Mouse (Mus musculus) cerebellum, adult 2 months (tissue): ENCODE data around the gene Zfhx3. TPM values are rescaled to one million over a fixed set of nuclear protein-coding genes. Genes with fewer than 3 reads are reported as not detected.

Experiments
- DNase-seq, 2 experiments: peaks; one replicate each; pipeline ENCODE4 v3.0.0; 2021
- H3K27ac ChIP-seq: fragments of 200-500 bp; 2 replicates; pipeline ENCODE4 v1.5.1; 2012; ENCODE audit warnings: low read length, control low read depth, inconsistent platforms; ENCODE audit not compliant: insufficient read depth
- H3K27me3 ChIP-seq: fragments of 200-500 bp; 2 replicates; pipeline ENCODE4 v1.6.1; 2012; ENCODE audit warnings: inconsistent platforms, mild to moderate bottlenecking, low read length, moderate library complexity; ENCODE audit not compliant: control insufficient read depth, insufficient read depth
- H3K4me1 ChIP-seq: fragments of 200-500 bp; 2 replicates; pipeline ENCODE4 v1.6.1; 2011; ENCODE audit warnings: low read length; ENCODE audit not compliant: control insufficient read depth, insufficient read depth
- H3K4me3 ChIP-seq: fragments of 200-500 bp; replicated peaks from 2 replicates; pipeline ENCODE3; 2011; ENCODE audit warnings: mild to moderate bottlenecking, low read depth, low read length, control low read depth; ENCODE audit not compliant: insufficient read depth
- CTCF ChIP-seq: fragments of 200-500 bp; IDR thresholded peaks from 2 replicates; pipeline ENCODE4 v1.5.1; 2011; ENCODE audit warnings: low read depth, mild to moderate bottlenecking, control low read depth, low read length, moderate library complexity, borderline replicate concordance; ENCODE audit not compliant: insufficient read depth
- POLR2A ChIP-seq: fragments of 200-500 bp; IDR thresholded peaks from 2 replicates; pipeline ENCODE4 v1.6.1; 2011; ENCODE audit warnings: low read length, control low read depth, borderline replicate concordance; ENCODE audit not compliant: insufficient read depth
- WGBS: fragments of 180-500 bp; shearing (Covaris S2); methylation state at CpG from one replicate; pipeline ENCODE4 v1.1.7; 2018; 5-methylcytosine and 5-hydroxymethylcytosine counted together
- polyA plus RNA-seq: library from polyadenylated mRNA; depleted of rRNA; stranded (reverse); fragments of >200 nt; gene quantifications from 2 replicates; pipeline ENCODE4 v1.2.3, GENCODE M21; 2012

Gene Zfhx3
- polyA plus RNA-seq, 1 experiment: 3.3 TPM

GRCm38 (mm10) chr8:108419162-108419844 is 476.9 kb downstream of the Zfhx3 start:
- Histone ChIP-seq H3K27me3 (no peaks in the 10 kb centered on the region), H3K27ac (no peak overlapping the region), H3K4me1 (no peaks in the 10 kb centered on the region; the same call in 1 of the 2 replicates), H3K4me3 (no peak overlapping the region)
- no peak for DNase-seq
- WGBS: 17% methylated on average over 15 of the region's 15 CpGs
- TF ChIP-seq POLR2A: no peak
- no peak for TF ChIP-seq CTCF

GRCm38 (mm10) chr8:108422521-108422920 is 480.1 kb downstream of the Zfhx3 start:
- no peak for TF ChIP-seq CTCF
- Histone ChIP-seq H3K4me1 (no peaks in the 10 kb centered on the region; the same call in 1 of the 2 replicates), H3K27ac (no peak overlapping the region), H3K27me3 (no peaks in the 10 kb centered on the region), H3K4me3 (no peak overlapping the region)
- WGBS: 86% methylated on average over 3 of the region's 3 CpGs
- no peak for DNase-seq

- Histone ChIP-seq H3K27ac (no peak overlapping the region), H3K27me3 (no peaks in the 10 kb centered on the region), H3K4me1 (no peaks in the 10 kb centered on the region), H3K4me3 (no peak overlapping the region)
- no peak for DNase-seq
- TF ChIP-seq CTCF: no peak
- TF ChIP-seq POLR2A: no peak
- 60% methylated on average over 8 of the region's 8 CpGs for WGBS
Measured at GRCm38 (mm10) chr8:108424337-108424736, 481.9 kb downstream of the Zfhx3 start.

GRCm38 (mm10) chr8:108433321-108433720 is 490.9 kb downstream of the Zfhx3 start:
- no peaks in the 10 kb centered on the region for H3K27me3 ChIP-seq
- no peak for TF ChIP-seq POLR2A
- no peak for TF ChIP-seq CTCF

GRCm38 (mm10) chr8:108434510-108434909 is 492.1 kb downstream of the Zfhx3 start:
- no peak overlapping the region for H3K27ac ChIP-seq
- 83% methylated on average over 4 of the region's 4 CpGs for WGBS
- no peak for TF ChIP-seq POLR2A
- TF ChIP-seq CTCF: no peak
- no peaks in the 10 kb centered on the region for H3K4me1 ChIP-seq
- no peak overlapping the region for H3K4me3 ChIP-seq
- H3K27me3 ChIP-seq: no peaks in the 10 kb centered on the region
- DNase-seq: no peak

More at GRCm38 (mm10) chr8:108433321-108433720, 490.9 kb downstream of the Zfhx3 start:
- no peak for DNase-seq
- 28% methylated on average over 5 of the region's 5 CpGs for WGBS
- no peak overlapping the region for H3K27ac ChIP-seq
- no peaks in the 10 kb centered on the region for H3K4me1 ChIP-seq
- no peak overlapping the region for H3K4me3 ChIP-seq

GRCm38 (mm10) chr8:108436336-108436735 is 493.9 kb downstream of the Zfhx3 start:
- WGBS: 67% methylated on average over 12 of the region's 12 CpGs
- DNase-seq: no peak
- TF ChIP-seq POLR2A: no peak
- TF ChIP-seq CTCF: no peak
- no peaks in the 10 kb centered on the region for H3K27me3 ChIP-seq
- no peak overlapping the region for H3K4me3 ChIP-seq
- no peak overlapping the region for H3K27ac ChIP-seq
- H3K4me1 ChIP-seq: no peaks in the 10 kb centered on the region

- H3K27ac ChIP-seq: no peak overlapping the region
- DNase-seq: no peak
- TF ChIP-seq POLR2A (no peak), CTCF (no peak)
- no peaks in the 10 kb centered on the region for H3K4me1 ChIP-seq
- H3K27me3 ChIP-seq: no peaks in the 10 kb centered on the region
- WGBS: 89% methylated on average over 13 of the region's 13 CpGs
- H3K4me3 ChIP-seq: no peak overlapping the region
Measured at GRCm38 (mm10) chr8:108437316-108437830, 494.9 kb downstream of the Zfhx3 start.

- no peak overlapping the region for H3K27ac ChIP-seq
- no peaks in the 10 kb centered on the region for H3K27me3 ChIP-seq
- no peak for TF ChIP-seq POLR2A
- H3K4me3 ChIP-seq: no peak overlapping the region
- no peak for DNase-seq
- H3K4me1 ChIP-seq: no peaks in the 10 kb centered on the region
- 79% methylated on average over 3 of the region's 3 CpGs for WGBS
Measured at GRCm38 (mm10) chr8:108440476-108440875, 498.0 kb downstream of the Zfhx3 start.
